Mouse (Mus musculus) heart, postnatal 0 days (tissue): ENCODE measurements at regions not wholly inside any gene's neighbourhood (a gene's known extent, or its start where the extent isn't known, plus 50 kb on each side); places are given as distances from the start of the nearest gene placed in this dataset.

Experiments
- ATAC-seq: fragments of 200-750 bp; cut with Nextera tagmentation; 2 replicates; pipeline ENCODE4 v1.8.0; 2017; ENCODE audit warnings: low read depth, moderate number of reproducible peaks, moderate library complexity; ENCODE audit not compliant: insufficient read depth
- DNase-seq: peaks from one replicate; pipeline ENCODE4 v3.0.0-alpha.2; 2016; ENCODE audit warnings: low spot score
- H3K27ac ChIP-seq: fragments of 300-500 bp; sonication (generic); 2 replicates; pipeline ENCODE4 v1.5.1; 2014; ENCODE audit warnings: low read depth, mild to moderate bottlenecking
- H3K27me3 ChIP-seq: fragments of 300-500 bp; sonication (generic); 2 replicates; pipeline ENCODE4 v1.6.1; 2014; ENCODE audit warnings: low read length, mixed read lengths; ENCODE audit not compliant: control insufficient read depth, insufficient read depth
- H3K36me3 ChIP-seq: fragments of 300-500 bp; sonication (generic); replicated peaks from 2 replicates; pipeline ENCODE4 v1.6.1; 2014; ENCODE audit warnings: low read length, mixed read lengths; ENCODE audit not compliant: control insufficient read depth, insufficient read depth
- H3K4me1 ChIP-seq: fragments of 300-500 bp; sonication (generic); 2 replicates; pipeline ENCODE4 v1.6.1; 2014; ENCODE audit warnings: antibody characterized with exemption; ENCODE audit not compliant: control insufficient read depth, insufficient read depth
- H3K4me2 ChIP-seq: fragments of 300-500 bp; sonication (generic); 2 replicates; pipeline ENCODE4 v1.6.1; 2014; ENCODE audit warnings: low read depth, mild to moderate bottlenecking, low read length, moderate library complexity
- H3K4me3 ChIP-seq: fragments of 300-500 bp; sonication (generic); 2 replicates; pipeline ENCODE4 v1.5.1; 2014; ENCODE audit warnings: low read depth, low read length
- H3K9ac ChIP-seq: fragments of 300-500 bp; sonication (generic); replicated peaks from 2 replicates; pipeline ENCODE4 v1.6.1; 2014; ENCODE audit warnings: low read depth, low read length, mixed read lengths
- H3K9me3 ChIP-seq: fragments of 300-500 bp; sonication (generic); replicated peaks from 2 replicates; pipeline ENCODE4 v1.6.1; 2016; ENCODE audit warnings: low read length; ENCODE audit not compliant: control insufficient read depth
- CTCF ChIP-seq: IDR thresholded peaks from 2 replicates; pipeline ENCODE4 v1.5.1; 2016; ENCODE audit warnings: antibody characterized with exemption, control low read depth, low read depth
- EP300 ChIP-seq: IDR thresholded peaks from 2 replicates; pipeline ENCODE4 v1.6.1; 2016; ENCODE audit warnings: antibody characterized with exemption, low read depth
- WGBS: fragments of 180-500 bp; shearing (Covaris S2); extraction: QIAGEN DNeasy Blood & Tissue Kit; methylation state at CpG from one replicate; pipeline ENCODE4 v1.1.7; 2014; 5-methylcytosine and 5-hydroxymethylcytosine counted together

DNA sequence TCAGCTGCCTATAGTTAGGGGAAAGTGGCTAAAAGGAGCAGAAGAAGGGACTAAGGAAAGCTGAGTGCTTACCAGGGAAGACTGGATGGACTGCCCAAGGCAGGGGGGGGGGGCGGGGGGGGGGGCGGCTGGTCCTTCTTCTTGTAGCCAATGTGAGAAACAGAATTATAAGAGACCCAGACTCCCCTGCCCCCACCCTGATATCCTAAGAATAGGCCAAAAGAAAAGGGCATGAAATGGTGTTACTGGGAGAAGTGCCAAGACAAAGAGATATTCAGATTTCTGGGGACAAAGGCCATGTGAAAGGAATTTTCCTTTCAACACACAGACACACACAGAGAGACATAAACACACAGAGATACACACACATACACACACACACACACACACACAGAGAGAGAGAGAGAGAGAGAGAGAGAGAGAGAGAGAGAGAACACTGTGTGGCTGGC lies 333.6 kb upstream of the Nrp1 start:
- WGBS, result no CpG with 5 or more reads among the region's 2 CpGs
- Histone ChIP-seq H3K36me3 (no peaks in the 10 kb centered on the region), H3K9me3 (no peaks in the 10 kb centered on the region), H3K27me3 (no peaks in the 10 kb centered on the region), H3K9ac (no peak overlapping the region), H3K4me3 (no peak overlapping the region), H3K4me1 (peaks cover 16% of the 10 kb centered on the region), H3K4me2 (no peak overlapping the region), H3K27ac (peak overlapping the region; percentile 88)
- DNase-seq (peak; percentile 65), ATAC-seq (peak; percentile 76)
- TF ChIP-seq EP300, result no peak
- no peak for TF ChIP-seq CTCF

DNA sequence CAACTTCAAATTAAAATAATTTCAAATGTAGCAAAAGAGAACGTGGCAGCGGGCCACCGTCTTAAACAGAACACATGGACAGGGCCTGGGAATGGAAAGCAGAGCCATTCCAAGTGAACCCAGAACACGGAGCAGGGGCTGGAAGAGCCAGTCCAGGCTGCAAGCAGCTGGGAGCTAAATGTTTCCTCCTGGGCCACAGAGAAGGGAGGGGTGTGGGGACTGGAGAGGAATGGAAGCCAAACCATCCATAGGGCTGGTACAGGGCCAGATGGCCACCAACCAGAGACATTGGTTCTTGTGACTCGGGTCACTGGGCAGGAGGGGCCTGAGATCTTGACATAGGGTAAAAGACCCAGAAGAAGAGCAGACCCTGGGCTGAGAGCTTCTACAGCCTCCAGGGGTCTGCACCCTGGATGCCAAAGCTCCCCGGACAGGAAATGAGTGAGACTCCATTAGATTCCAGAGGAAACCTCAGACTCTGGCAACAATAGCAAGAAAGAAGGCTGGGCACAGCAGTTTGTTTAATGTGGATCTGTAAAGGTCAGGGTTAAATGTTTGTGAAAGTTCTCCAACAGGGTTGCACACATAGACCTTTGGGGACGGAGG lies 333.1 kb upstream of the Nrp1 start:
- TF ChIP-seq EP300 (peak; percentile 28; the same call in 1 of the 2 replicates), CTCF (no peak)
- peaks cover 16% of the 10 kb centered on the region for H3K4me1 ChIP-seq
- DNase-seq (peak; percentile 72), ATAC-seq (peak; percentile 89)
- no peaks in the 10 kb centered on the region for H3K9me3 ChIP-seq
- no peak overlapping the region for H3K4me3 ChIP-seq
- H3K27me3 ChIP-seq, result no peaks in the 10 kb centered on the region
- WGBS, result 26% methylated on average over 7 of the region's 7 CpGs
- H3K27ac ChIP-seq, result peak overlapping the region; percentile 88
- H3K36me3 ChIP-seq, result no peaks in the 10 kb centered on the region
- H3K4me2 ChIP-seq, result no peak overlapping the region
- H3K9ac ChIP-seq, result no peak overlapping the region

DNA sequence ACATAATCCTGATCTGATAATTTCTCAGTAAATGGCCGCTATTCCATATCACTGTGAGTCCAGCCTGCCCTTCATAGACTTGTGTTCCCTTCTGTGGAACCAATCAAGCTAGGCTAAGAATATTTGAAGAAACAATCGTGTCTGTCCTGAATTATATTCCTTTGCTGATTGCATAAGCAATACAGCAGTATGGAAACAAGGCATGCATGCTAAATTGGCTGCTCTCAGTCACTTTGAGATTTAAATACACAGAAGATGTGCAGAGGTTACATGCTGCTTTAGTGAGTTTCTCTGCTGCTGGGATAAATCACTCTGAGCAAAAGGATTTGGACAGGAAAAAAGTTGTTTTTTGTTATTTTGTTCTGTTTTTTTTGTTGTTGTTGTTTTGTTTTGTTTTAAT lies 331.4 kb upstream of the Nrp1 start:
- WGBS, result 79% methylated on average over 2 of the region's 2 CpGs
- no peaks in the 10 kb centered on the region for H3K9me3 ChIP-seq
- no peak overlapping the region for H3K4me3 ChIP-seq
- peaks cover 16% of the 10 kb centered on the region for H3K4me1 ChIP-seq
- no peaks in the 10 kb centered on the region for H3K27me3 ChIP-seq
- no peak overlapping the region for H3K9ac ChIP-seq
- no peak for ATAC-seq
- no peak overlapping the region for H3K4me2 ChIP-seq
- no peak overlapping the region for H3K27ac ChIP-seq
- no peak for DNase-seq
- TF ChIP-seq CTCF, result no peak
- no peak for TF ChIP-seq EP300
- no peaks in the 10 kb centered on the region for H3K36me3 ChIP-seq

GRCm38 (mm10) chr8:128030335-128031280 lies 327.8 kb upstream of the Nrp1 start:
- 81% methylated on average over 24 of the region's 24 CpGs for WGBS
- ATAC-seq (no peak), DNase-seq (no peak)
- Histone ChIP-seq H3K4me1 (peaks cover 15% of the 10 kb centered on the region), H3K4me2 (no peak overlapping the region), H3K27me3 (no peaks in the 10 kb centered on the region), H3K9me3 (no peaks in the 10 kb centered on the region), H3K27ac (no peak overlapping the region), H3K36me3 (no peaks in the 10 kb centered on the region), H3K4me3 (no peak overlapping the region), H3K9ac (no peak overlapping the region)
- TF ChIP-seq CTCF (no peak), EP300 (no peak)

DNA sequence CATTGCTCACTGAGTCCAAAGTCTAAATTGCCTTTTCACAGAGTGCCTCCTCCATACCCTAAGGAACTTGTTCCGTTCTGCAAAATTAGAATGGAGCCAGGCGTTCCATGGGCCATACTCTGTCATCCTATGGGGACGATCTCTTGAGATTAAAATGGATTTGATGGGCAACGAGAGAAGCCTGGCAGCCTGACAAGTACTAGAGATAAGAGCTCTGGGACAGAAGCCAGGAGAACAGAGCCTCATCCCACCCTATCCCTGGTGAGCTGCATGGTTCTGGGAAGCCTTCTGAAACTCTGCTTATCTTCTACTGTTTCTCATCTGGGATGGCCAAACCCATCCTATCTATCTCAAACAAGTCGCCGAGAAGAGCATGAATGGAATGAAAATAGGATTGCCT lies 324.3 kb upstream of the Nrp1 start:
- Histone ChIP-seq H3K9ac (no peak overlapping the region), H3K4me1 (peaks cover 13% of the 10 kb centered on the region), H3K4me3 (no peak overlapping the region), H3K4me2 (no peak overlapping the region), H3K9me3 (no peaks in the 10 kb centered on the region), H3K27me3 (no peaks in the 10 kb centered on the region), H3K27ac (no peak overlapping the region), H3K36me3 (no peaks in the 10 kb centered on the region)
- DNase-seq, result peak; percentile 46
- ATAC-seq, result peak; percentile 66; the same call in 1 of the 2 replicates
- TF ChIP-seq EP300 (no peak), CTCF (no peak)
- 10% methylated on average over 6 of the region's 6 CpGs for WGBS

- WGBS, result 77% methylated on average over 3 of the region's 3 CpGs
- ATAC-seq, result no peak
- DNase-seq, result no peak
- Histone ChIP-seq H3K4me1 (peaks cover 13% of the 10 kb centered on the region), H3K9me3 (no peaks in the 10 kb centered on the region), H3K9ac (no peak overlapping the region), H3K4me2 (no peak overlapping the region), H3K27ac (no peak overlapping the region), H3K27me3 (no peaks in the 10 kb centered on the region), H3K4me3 (no peak overlapping the region), H3K36me3 (no peaks in the 10 kb centered on the region)
- no peak for TF ChIP-seq EP300
- TF ChIP-seq CTCF, result no peak
Observed at GRCm38 (mm10) chr8:128035672-128036071, 322.7 kb upstream of the Nrp1 start.
